Mouse (Mus musculus): ENCODE data around the gene 2310034G01Rik.
A peak's percentile ranks its signal among the peaks of the same experiment; 100 is the strongest.

2310034G01Rik gene

GRCm38 (mm10) chr19:46328081-46329030 lies 21.7 kb downstream of the 2310034G01Rik start, which contains the start of gene Fbxl15:
Fbxl15 (plus strand) TSS chr19:46328184.
- peak; percentile 92 for DNase-seq (ENCODE audit: low read depth, low spot score)

- no peak for DNase-seq (ENCODE audit: low read depth, low spot score)
These were observed 22.5 kb downstream of the 2310034G01Rik start for GRCm38 (mm10) chr19:46327531-46328064.

DNA sequence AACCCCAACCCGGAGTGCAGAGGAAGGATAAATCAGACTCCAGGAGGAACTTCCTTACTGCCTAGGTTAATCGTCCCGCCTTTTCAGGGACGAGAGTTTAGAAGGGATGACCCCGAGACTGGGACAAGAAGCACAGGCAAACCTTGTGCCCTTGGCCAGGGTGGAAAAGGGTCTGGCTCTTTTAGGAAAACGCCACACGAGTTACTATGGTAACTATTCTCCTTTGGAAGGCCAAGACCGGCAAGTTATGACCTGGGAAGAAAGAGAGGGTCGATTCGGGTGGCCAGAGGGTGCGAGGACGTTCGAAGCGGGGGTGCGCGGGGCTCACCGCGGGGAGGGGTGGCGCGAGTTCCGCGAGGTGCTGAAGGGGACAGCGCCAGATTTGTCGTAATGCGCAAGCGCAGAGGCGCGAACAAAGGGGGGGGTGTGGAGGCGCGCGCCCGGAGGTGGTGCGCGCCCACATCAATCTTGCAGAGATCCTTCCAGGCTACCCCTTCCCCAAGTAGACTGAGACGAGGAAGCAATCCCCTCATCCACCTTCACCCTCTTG lies 23.3 kb downstream of the 2310034G01Rik start, which contains the start of gene Psd:
Gene Psd, minus strand, starts transcription at position 401 of the 550 bp plus-strand sequence.
- no peak for DNase-seq (ENCODE audit: low read depth, low spot score)

DNA sequence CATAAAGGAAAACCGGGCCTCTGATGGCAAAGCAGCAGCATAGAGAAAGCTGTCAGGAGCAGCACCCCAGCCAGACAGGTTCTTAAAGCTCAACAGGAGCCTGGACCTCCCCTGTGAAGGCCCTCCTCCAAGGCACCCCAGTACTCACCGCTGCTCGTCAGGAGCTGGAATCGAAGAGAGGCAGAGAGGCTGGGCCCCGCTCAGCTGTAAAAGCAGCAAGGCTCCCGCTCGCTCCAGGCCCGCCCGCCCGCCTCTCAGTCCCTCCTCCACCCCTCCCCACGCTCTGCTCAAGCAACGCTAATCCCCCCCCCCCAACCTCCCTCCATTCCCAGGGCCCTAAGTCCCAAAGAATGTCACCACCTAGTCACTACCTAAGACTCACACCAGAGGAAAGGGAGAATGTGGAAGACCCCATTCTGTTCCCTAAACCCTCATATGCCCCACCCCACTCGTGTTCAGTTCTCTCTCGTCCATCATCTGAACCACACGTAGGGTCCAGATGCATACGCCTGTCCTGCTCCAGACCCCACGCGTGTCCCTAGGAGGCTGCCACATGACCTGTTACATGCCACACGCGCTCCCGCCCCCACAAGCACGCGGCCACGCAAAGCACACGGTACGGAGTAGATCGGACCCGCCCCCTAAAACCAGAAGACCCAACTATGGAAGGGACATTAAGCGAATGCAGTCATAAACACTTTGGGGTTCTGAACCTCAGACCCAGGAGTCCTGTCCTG lies 23.9 kb downstream of the 2310034G01Rik start:
- DNase-seq (ENCODE audit: low read depth, low spot score) = no peak

GRCm38 (mm10) chr19:46324918-46325317 lies 25.2 kb downstream of the 2310034G01Rik start:
- DNase-seq (ENCODE audit: low read depth, low spot score) = no peak

GRCm38 (mm10) chr19:46324366-46324765 lies 25.7 kb downstream of the 2310034G01Rik start:
- DNase-seq (ENCODE audit: low read depth, low spot score) = no peak

- no peak for DNase-seq (ENCODE audit: low read depth, low spot score)
These were observed 26.4 kb downstream of the 2310034G01Rik start for GRCm38 (mm10) chr19:46323716-46324115.

- no peak for DNase-seq (ENCODE audit: low read depth, low spot score)
These were observed 27.0 kb downstream of the 2310034G01Rik start for GRCm38 (mm10) chr19:46322996-46323572.

- DNase-seq (ENCODE audit: low read depth, low spot score) = no peak
These were observed 27.7 kb downstream of the 2310034G01Rik start for GRCm38 (mm10) chr19:46322144-46322995.

DNA sequence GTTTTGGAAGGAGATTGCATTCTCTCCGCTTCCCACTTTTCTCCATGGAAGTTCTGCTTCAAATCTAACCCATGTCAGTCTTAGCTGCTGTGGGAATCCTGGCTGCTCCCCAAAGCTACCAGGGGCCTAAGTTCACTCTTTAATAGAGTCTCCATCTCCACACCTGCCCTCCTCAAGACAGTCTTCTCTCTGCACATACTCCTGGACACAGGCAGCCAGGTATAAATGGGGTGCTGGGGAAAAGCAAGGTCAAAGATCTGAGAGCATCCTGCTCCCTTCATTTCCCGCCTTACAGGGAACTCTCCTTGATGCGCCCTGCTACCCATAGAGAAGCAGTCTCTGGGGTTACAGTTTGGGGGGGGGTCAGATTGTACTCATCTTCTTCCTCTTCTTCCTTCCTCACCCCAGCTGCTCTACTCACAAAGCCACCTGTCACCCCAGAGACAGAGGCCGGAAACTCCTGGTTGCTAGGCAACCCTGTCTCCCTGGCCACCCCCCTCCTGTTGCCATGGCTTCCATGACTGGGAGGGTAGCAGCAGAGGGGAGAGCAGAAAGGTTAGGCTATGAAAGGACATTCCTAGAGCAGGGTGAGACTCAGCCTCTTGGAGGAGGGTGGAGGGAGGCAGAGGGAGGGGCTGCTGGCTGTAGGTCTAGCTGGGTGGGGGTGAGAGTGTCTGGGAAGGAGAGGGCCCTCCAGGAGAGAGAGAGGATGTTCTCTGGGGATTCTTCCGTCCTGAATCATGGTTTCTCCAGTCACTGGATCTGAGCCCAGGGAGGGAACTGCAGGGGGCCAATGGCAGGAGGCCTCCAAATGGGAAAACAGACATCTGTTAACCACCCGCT lies 28.8 kb downstream of the 2310034G01Rik start:
- DNase-seq (ENCODE audit: low read depth, low spot score) = no peak

- DNase-seq (ENCODE audit: low read depth, low spot score) = no peak
These were observed 29.9 kb downstream of the 2310034G01Rik start for GRCm38 (mm10) chr19:46320076-46320785.

GRCm38 (mm10) chr19:46318586-46319378 lies 31.3 kb downstream of the 2310034G01Rik start:
- DNase-seq (ENCODE audit: low read depth, low spot score) = no peak

- DNase-seq (ENCODE audit: low read depth, low spot score) = no peak
These were observed 32.1 kb downstream of the 2310034G01Rik start for GRCm38 (mm10) chr19:46318031-46318471.

GRCm38 (mm10) chr19:46317546-46317885 lies 32.6 kb downstream of the 2310034G01Rik start:
- DNase-seq (ENCODE audit: low read depth, low spot score) = no peak

- no peak for DNase-seq (ENCODE audit: low read depth, low spot score)
These were observed 33.1 kb downstream of the 2310034G01Rik start for GRCm38 (mm10) chr19:46316846-46317545.

DNA sequence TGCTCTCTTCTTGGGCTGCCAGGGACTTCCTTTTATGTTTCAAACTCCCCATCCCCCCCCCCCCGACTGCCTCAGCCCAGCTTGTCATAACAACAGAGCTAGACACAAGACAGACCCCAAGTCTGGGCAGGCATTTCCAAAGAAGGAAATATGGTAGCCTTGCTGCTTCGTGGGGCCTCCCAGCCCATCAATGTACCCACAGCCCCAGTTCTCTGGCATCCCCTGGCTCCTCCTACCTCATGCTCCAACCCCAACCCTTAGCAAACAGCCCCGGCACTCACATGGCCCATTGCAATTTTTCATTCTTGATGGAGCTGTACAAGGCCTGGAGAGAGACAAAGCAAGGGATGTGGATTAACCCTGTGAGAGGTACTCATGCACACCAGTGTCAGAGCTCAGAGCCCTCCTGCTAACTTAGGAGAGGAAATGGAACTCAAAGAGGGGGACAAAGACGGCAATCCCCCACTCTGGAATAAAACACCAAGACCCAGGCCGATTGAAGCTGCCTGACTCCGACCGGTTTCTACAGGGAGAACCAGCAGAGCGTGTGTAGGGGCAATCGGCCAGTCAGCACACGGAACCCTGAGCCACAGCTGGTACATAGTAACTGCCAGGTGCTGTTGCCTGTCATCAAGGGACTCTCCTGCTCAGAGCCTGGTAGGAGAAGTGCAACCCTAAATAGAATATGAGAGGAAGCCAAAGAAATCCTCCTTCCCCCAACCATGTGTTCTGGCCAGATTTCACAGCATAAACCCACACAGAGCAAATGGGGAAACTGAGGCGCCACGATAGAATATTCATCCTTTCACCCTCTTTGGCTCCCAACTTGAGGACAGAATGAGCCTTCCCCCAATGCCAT lies 34.1 kb downstream of the 2310034G01Rik start:
- DNase-seq (ENCODE audit: low read depth, low spot score) = no peak

All from retina, postnatal 7 days (tissue).